Mouse (Mus musculus) neural tube, embryonic 12.5 days (tissue): ENCODE results near the gene Stk4. TPM values are rescaled to one million over a fixed set of nuclear protein-coding genes. Genes with fewer than 3 reads are reported as not detected.
A peak's percentile ranks its signal among the peaks of the same experiment; 100 is the strongest.
"Not testable (repeated sequence)": the region's sequence is repeated elsewhere in the genome, so short reads cannot be mapped to it uniquely, and the experiment has no call there.

Experiments used
- ATAC-seq: fragments of 200-750 bp; cut with Nextera tagmentation; 2 replicates; pipeline ENCODE4 v1.8.0; 2017; ENCODE audit warnings: low read depth, mild to moderate bottlenecking, moderate TSS enrichment, moderate library complexity; ENCODE audit not compliant: low FRiP score
- H3K27ac ChIP-seq: fragments of 300-500 bp; sonication (generic); 2 replicates; pipeline ENCODE4 v1.5.1; 2016
- H3K27me3 ChIP-seq: fragments of 300-500 bp; sonication (generic); replicated peaks from 2 replicates; pipeline ENCODE4 v1.6.1; 2016; ENCODE audit warnings: mild to moderate bottlenecking
- H3K36me3 ChIP-seq: fragments of 300-500 bp; sonication (generic); 2 replicates; pipeline ENCODE4 v1.6.1; 2016; ENCODE audit warnings: mild to moderate bottlenecking
- H3K4me1 ChIP-seq: fragments of 300-500 bp; sonication (generic); 2 replicates; pipeline ENCODE4 v1.6.1; 2016
- H3K4me2 ChIP-seq: fragments of 300-500 bp; sonication (generic); replicated peaks from 2 replicates; pipeline ENCODE4 v1.6.1; 2016; ENCODE audit warnings: mild to moderate bottlenecking
- H3K4me3 ChIP-seq: fragments of 300-500 bp; sonication (generic); 2 replicates; pipeline ENCODE4 v1.5.1; 2016
- H3K9ac ChIP-seq: fragments of 300-500 bp; sonication (generic); 2 replicates; pipeline ENCODE4 v1.6.1; 2016; ENCODE audit warnings: mild to moderate bottlenecking
- H3K9me3 ChIP-seq: fragments of 300-500 bp; sonication (generic); 2 replicates; pipeline ENCODE4 v1.6.1; 2016; ENCODE audit warnings: mild to moderate bottlenecking
- WGBS: fragments of 180-500 bp; shearing (Covaris S2); methylation state at CpG from one replicate; pipeline ENCODE4 v1.1.7; 2016; 5-methylcytosine and 5-hydroxymethylcytosine counted together
- polyA plus RNA-seq: library from polyadenylated mRNA; unstranded; fragments of >200 nt; fragmentation: Nextera tagmentation; extraction: Ambion mirVana; gene quantifications from 2 replicates; pipeline ENCODE4 v1.2.1, GENCODE M21; 2016

Stk4 gene
- polyA plus RNA-seq, 1 experiment from 2014 or later, result 28.8 TPM

DNA sequence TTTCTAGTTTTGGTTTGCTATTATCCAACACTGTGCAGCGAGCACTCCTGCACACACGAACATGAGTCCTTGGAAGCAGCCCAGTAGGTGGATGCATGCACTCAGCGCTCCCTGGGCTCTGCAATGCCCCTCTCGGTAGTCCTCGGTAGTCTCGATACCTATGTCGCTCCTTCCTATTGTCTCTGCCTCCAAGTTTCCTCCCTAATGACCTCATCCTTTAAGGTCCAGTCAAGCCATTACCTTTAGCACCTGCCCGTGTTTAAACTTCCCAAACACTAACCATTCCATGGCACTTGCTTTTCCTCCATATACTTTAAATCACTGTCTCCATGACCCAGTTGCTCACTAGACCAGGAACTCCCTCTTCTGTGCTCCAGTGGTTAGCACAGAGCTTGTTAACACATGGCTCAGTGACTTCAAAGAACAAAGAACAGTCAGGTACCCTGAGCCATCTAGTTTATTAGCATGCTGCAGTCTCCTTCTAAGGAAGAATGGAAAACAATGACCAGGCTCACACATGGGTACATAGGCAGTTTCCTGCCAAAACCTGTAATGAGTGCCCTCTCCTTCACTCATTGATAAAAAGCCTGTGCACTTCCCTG, 10.4 kb upstream of the Stk4 start:
- Histone ChIP-seq H3K27me3 (no peaks in the 10 kb centered on the region), H3K4me2 (no peak overlapping the region), H3K27ac (no peak overlapping the region), H3K9me3 (no peaks in the 10 kb centered on the region), H3K4me1 (no peaks in the 10 kb centered on the region), H3K4me3 (no peak overlapping the region), H3K36me3 (peaks cover 82% of the 10 kb centered on the region), H3K9ac (no peak overlapping the region)
- no peak for ATAC-seq
- WGBS, result 95% methylated on average over 8 of the region's 8 CpGs

DNA sequence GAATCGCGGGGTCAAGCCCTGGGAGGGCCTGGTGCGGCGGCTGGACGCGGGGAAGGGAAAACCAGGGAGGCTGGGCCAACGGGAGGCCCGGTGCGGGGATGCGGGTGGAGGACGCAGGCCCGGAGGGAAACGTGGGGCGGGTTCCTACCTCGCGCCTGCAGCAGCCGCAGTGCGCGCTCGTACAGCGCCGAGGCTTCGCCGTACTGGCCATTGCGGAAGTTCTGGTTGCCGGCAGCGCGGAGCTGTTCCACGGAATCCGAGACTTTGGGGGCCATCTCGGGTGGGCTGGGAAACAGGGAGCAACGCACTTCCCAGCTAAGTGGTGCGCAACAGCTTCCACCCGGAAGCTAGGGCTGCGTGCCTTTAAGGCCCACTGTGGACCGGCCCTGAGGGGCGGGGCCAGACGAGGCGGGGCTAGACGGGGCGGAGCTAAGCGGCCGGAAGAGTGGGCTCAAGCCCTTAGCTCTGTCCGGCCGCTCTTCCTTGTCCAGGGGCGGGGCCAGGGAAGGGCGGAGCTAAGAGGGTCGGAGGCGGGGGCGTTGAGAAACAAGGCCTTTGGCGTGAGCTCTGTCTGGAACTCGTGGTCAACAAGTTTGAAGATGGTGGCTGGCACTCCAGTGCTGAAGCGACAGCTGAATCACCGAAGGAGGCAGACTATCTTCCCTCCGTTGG, 779 bp downstream of the Stk4 start, which contains the start of gene Tomm34:
Gene Tomm34 (minus strand): TSS at position 405 of the 672 bp plus-strand sequence.
- Histone ChIP-seq H3K27ac (peak within 1 kb of the TSS; percentile 69; the same call in 1 of the 2 replicates), H3K9me3 (no peaks in the 10 kb centered on the region), H3K4me1 (peaks cover 24% of the 10 kb centered on the region), H3K4me2 (peak within 1 kb of the TSS; percentile 76), H3K4me3 (peak within 1 kb of the TSS; percentile 96), H3K9ac (peak within 1 kb of the TSS; percentile 83), H3K27me3 (no peaks in the 10 kb centered on the region), H3K36me3 (peaks cover 6% of the 10 kb centered on the region)
- under 1% methylated on average over 55 of the region's 55 CpGs for WGBS
- ATAC-seq, result peak; percentile 95

DNA sequence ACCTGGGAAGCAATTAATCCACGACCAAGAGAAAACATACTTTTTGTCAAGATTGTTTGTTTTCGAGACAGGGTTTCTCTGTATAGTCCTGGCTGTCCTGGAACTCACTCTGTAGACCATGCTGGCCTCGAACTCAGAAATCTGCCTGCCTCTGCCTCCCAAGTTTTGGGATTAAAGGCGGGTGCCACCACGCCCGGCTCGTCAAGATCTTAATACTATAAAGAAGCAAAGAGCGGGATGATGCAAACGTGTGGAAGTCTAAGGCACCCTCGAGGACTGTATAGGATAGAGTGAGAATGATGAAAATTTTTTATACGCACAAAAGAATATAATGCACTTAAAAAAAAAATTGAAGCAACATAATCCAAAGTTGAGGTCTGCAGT, 1.3 kb downstream of the Stk4 start:
- peak overlapping the region; percentile 96; the same call in 1 of the 2 replicates for H3K4me3 ChIP-seq
- peak; percentile 7; the same call in 1 of the 2 replicates for ATAC-seq

DNA sequence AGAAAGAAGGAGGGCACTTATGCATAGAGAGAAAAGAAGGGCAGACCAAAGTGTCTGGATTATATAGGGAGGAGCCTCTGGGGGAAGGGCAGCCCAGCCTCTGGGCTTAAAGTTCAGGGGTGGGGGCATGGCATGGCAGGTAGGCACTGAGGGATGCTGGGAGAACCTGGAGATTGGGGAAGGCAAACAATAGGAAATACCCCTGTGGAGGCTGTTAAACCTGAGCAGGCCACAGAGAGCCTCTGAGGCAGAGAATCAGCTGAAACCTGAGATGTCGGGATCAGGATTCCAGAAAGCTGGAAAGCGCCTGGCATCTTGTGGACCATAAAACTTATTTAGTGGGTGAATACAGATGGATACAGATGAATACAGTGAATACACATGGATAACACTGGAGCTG, 2.0 kb downstream of the Stk4 start:
- Histone ChIP-seq H3K9ac (no peak overlapping the region), H3K27ac (no peak overlapping the region), H3K27me3 (no peaks in the 10 kb centered on the region), H3K36me3 (no peaks in the 10 kb centered on the region; the same call in 1 of the 2 replicates), H3K4me3 (no peak overlapping the region), H3K4me1 (peaks cover 24% of the 10 kb centered on the region), H3K4me2 (no peak overlapping the region), H3K9me3 (no peaks in the 10 kb centered on the region)
- no peak for ATAC-seq
- 58% methylated on average over 2 of the region's 2 CpGs for WGBS

More for the DNA sequence above, 1.3 kb downstream of the Stk4 start:
- H3K36me3 ChIP-seq, H3K9ac ChIP-seq, H3K27me3 ChIP-seq, H3K27ac ChIP-seq, H3K9me3 ChIP-seq: not testable (repeated sequence)
- 80% methylated on average over 11 of the region's 11 CpGs for WGBS
- peak overlapping the region; percentile 76 for H3K4me2 ChIP-seq
- peaks cover 24% of the 10 kb centered on the region for H3K4me1 ChIP-seq

- Histone ChIP-seq H3K27ac (no peak overlapping the region), H3K4me1 (peaks cover 24% of the 10 kb centered on the region), H3K4me3 (no peak overlapping the region), H3K36me3 (no peaks in the 10 kb centered on the region), H3K9me3 (no peaks in the 10 kb centered on the region), H3K9ac (no peak overlapping the region), H3K27me3 (no peaks in the 10 kb centered on the region), H3K4me2 (no peak overlapping the region)
- no peak for ATAC-seq
- WGBS, result 87% methylated on average over 7 of the region's 7 CpGs
These were observed 3.0 kb downstream of the Stk4 start for GRCm38 (mm10) chr2:164073120-164073519.

DNA sequence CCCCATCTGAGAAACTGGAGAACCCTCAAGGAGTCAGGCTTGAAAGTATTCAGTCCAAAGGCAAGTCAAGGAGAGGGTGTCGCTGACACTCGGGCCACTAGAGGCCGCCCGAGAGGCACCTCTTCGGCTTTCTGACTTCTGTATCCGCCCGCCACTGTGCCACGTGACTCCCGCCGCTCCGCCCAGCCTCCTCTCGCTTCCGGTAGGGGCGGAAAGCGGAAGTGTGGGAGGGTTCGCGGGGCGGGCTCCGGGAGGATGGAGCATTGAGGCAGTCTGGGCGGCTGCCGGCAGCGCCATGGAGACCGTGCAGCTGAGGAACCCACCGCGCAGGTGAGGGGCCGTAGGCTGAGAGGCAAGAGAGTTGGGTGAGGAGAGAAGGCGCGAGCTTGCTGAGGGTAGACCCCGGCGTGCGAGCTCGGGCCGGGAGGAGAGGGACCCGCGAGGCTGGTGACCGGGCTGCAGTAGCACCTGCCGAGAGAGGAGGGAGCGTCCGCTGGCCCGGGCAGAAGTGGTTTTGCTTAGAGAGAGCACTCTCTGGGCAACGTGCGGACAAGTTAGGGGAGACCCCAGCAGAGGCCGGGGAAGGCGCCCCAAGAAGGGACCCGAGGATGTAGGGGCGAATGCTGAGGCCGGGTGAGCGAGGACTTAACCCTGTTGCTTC, 3.9 kb downstream of the Stk4 start:
- H3K4me3 ChIP-seq, result peak overlapping the region; percentile 66
- no peak overlapping the region for H3K27ac ChIP-seq
- peak; percentile 69 for ATAC-seq
- peak overlapping the region; percentile 91 for H3K4me2 ChIP-seq
- under 1% methylated on average over 48 of the region's 48 CpGs for WGBS
- H3K4me1 ChIP-seq, result peaks cover 21% of the 10 kb centered on the region
- peak overlapping the region; percentile 77 for H3K9ac ChIP-seq
- H3K9me3 ChIP-seq, result no peaks in the 10 kb centered on the region
- H3K36me3 ChIP-seq, result no peaks in the 10 kb centered on the region
- H3K27me3 ChIP-seq, result no peaks in the 10 kb centered on the region

GRCm38 (mm10) chr2:164075088-164075487, 5.0 kb downstream of the Stk4 start:
- Histone ChIP-seq H3K4me1 (peaks cover 11% of the 10 kb centered on the region), H3K9me3 (no peaks in the 10 kb centered on the region), H3K27me3 (no peaks in the 10 kb centered on the region), H3K36me3 (peaks cover 7% of the 10 kb centered on the region), H3K27ac (no peak overlapping the region), H3K9ac (peak overlapping the region; percentile 77; the same call in 1 of the 2 replicates), H3K4me2 (peak overlapping the region; percentile 91), H3K4me3 (peak overlapping the region; percentile 66)
- WGBS, result 61% methylated on average over 5 of the region's 5 CpGs
- no peak for ATAC-seq

- no peak for ATAC-seq
- no peak overlapping the region for H3K27ac ChIP-seq
- H3K4me2 ChIP-seq, result no peak overlapping the region
- no peak overlapping the region for H3K9ac ChIP-seq
- peaks cover 10% of the 10 kb centered on the region for H3K4me1 ChIP-seq
- 96% methylated on average over 8 of the region's 8 CpGs for WGBS
- H3K36me3 ChIP-seq, result peaks cover 26% of the 10 kb centered on the region
- no peaks in the 10 kb centered on the region for H3K27me3 ChIP-seq
- no peak overlapping the region for H3K4me3 ChIP-seq
- no peaks in the 10 kb centered on the region for H3K9me3 ChIP-seq
These were observed 6.8 kb downstream of the Stk4 start for GRCm38 (mm10) chr2:164076874-164077425.

GRCm38 (mm10) chr2:164077875-164078274, 7.8 kb downstream of the Stk4 start:
- Histone ChIP-seq H3K27ac (no peak overlapping the region), H3K27me3 (no peaks in the 10 kb centered on the region), H3K36me3 (peaks cover 33% of the 10 kb centered on the region), H3K9ac (no peak overlapping the region), H3K4me2 (no peak overlapping the region), H3K9me3 (no peaks in the 10 kb centered on the region), H3K4me3 (no peak overlapping the region), H3K4me1 (peaks cover 10% of the 10 kb centered on the region)
- no peak for ATAC-seq
- 90% methylated on average over 5 of the region's 5 CpGs for WGBS

DNA sequence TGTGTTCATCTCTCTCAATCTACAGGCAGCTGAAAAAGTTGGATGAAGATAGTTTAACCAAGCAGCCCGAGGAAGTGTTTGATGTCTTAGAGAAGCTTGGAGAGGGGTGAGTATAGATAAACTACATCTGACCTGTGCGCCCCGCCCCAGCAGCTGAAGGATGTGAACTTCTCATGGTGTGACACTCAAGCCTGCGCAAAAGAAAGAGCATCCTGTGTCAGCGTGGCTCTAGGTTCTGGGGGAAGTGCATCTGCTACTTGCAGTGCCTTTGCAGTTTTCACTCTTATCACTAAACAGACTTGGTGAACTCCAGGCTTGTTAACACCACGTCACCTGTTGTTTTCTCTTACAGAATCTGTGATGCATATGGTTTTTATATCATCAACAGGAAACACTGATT, 9.4 kb downstream of the Stk4 start:
- Histone ChIP-seq H3K4me1 (peaks cover 10% of the 10 kb centered on the region), H3K9me3 (no peaks in the 10 kb centered on the region), H3K27me3 (no peaks in the 10 kb centered on the region), H3K4me2 (no peak overlapping the region), H3K4me3 (no peak overlapping the region), H3K36me3 (peaks cover 49% of the 10 kb centered on the region), H3K27ac (no peak overlapping the region), H3K9ac (no peak overlapping the region)
- no peak for ATAC-seq
- WGBS, result 97% methylated on average over 6 of the region's 6 CpGs

- H3K27ac ChIP-seq, result no peak overlapping the region
- H3K9me3 ChIP-seq, result no peaks in the 10 kb centered on the region
- no peaks in the 10 kb centered on the region for H3K27me3 ChIP-seq
- H3K4me3 ChIP-seq, result no peak overlapping the region
- 96% methylated on average over 10 of the region's 10 CpGs for WGBS
- peaks cover 67% of the 10 kb centered on the region for H3K36me3 ChIP-seq
- H3K9ac ChIP-seq, result no peak overlapping the region
- no peak for ATAC-seq
- no peaks in the 10 kb centered on the region for H3K4me1 ChIP-seq
- no peak overlapping the region for H3K4me2 ChIP-seq
These were observed 11.5 kb downstream of the Stk4 start for GRCm38 (mm10) chr2:164081577-164081976.

GRCm38 (mm10) chr2:164082175-164082574, 12.1 kb downstream of the Stk4 start:
- Histone ChIP-seq H3K36me3 (peaks cover 73% of the 10 kb centered on the region), H3K9me3 (no peaks in the 10 kb centered on the region), H3K4me1 (no peaks in the 10 kb centered on the region), H3K4me2 (no peak overlapping the region), H3K4me3 (no peak overlapping the region), H3K27ac (no peak overlapping the region), H3K9ac (no peak overlapping the region), H3K27me3 (no peaks in the 10 kb centered on the region)
- WGBS, result 87% methylated on average over 10 of the region's 10 CpGs
- ATAC-seq, result no peak
